Mouse (Mus musculus) heart, postnatal 0 days (tissue): ENCODE measurements around the gene Gpr176.

Source experiments
- CTCF ChIP-seq: IDR thresholded peaks from 2 replicates; pipeline ENCODE4 v1.5.1; 2016; ENCODE audit warnings: antibody characterized with exemption, control low read depth, low read depth
- EP300 ChIP-seq: IDR thresholded peaks from 2 replicates; pipeline ENCODE4 v1.6.1; 2016; ENCODE audit warnings: antibody characterized with exemption, low read depth

GRCm38 (mm10) chr2:118405568-118405967 lies 32.3 kb upstream of the Gpr176 start:
- no peak for TF ChIP-seq CTCF
- TF ChIP-seq EP300 = no peak
